Mouse (Mus musculus) heart, embryonic 11.5 days (tissue): ENCODE results near the gene Rhbdl2. TPM values are rescaled to one million over a fixed set of nuclear protein-coding genes. Genes with fewer than 3 reads are reported as not detected.

Experiments
- ATAC-seq: fragments of 200-750 bp; cut with Nextera tagmentation; replicated peaks from 2 replicates; pipeline ENCODE4 v1.8.0; 2017; ENCODE audit warnings: moderate library complexity; ENCODE audit not compliant: insufficient number of reproducible peaks, low FRiP score, low TSS enrichment
- H3K27ac ChIP-seq: fragments of 300-500 bp; sonication (generic); 2 replicates; pipeline ENCODE4 v1.5.1; 2014; ENCODE audit warnings: mild to moderate bottlenecking, low read depth, low read length
- H3K27me3 ChIP-seq: fragments of 300-500 bp; sonication (generic); 2 replicates; pipeline ENCODE4 v1.6.1; 2014; ENCODE audit warnings: mild to moderate bottlenecking, low read length, mixed read lengths; ENCODE audit not compliant: control insufficient read depth, insufficient read depth
- H3K36me3 ChIP-seq: fragments of 300-500 bp; sonication (generic); 2 replicates; pipeline ENCODE4 v1.6.1; 2014; ENCODE audit warnings: mild to moderate bottlenecking, low read length, moderate library complexity, mixed read lengths; ENCODE audit not compliant: control insufficient read depth, insufficient read depth
- H3K4me1 ChIP-seq: fragments of 300-500 bp; sonication (generic); 2 replicates; pipeline ENCODE4 v1.6.1; 2014; ENCODE audit warnings: low read length; ENCODE audit not compliant: control insufficient read depth, insufficient read depth
- H3K4me2 ChIP-seq: fragments of 300-500 bp; sonication (generic); 2 replicates; pipeline ENCODE4 v1.6.1; 2014; ENCODE audit warnings: mild to moderate bottlenecking, moderate library complexity
- H3K4me3 ChIP-seq: fragments of 300-500 bp; sonication (generic); 2 replicates; pipeline ENCODE4 v1.5.1; 2014; ENCODE audit warnings: low read depth, low read length
- H3K9ac ChIP-seq: fragments of 300-500 bp; sonication (generic); 2 replicates; pipeline ENCODE4 v1.6.1; 2014; ENCODE audit warnings: mild to moderate bottlenecking, low read depth, low read length, moderate library complexity
- H3K9me3 ChIP-seq: fragments of 300-500 bp; sonication (generic); replicated peaks from 2 replicates; pipeline ENCODE4 v1.6.1; 2016; ENCODE audit warnings: low read length; ENCODE audit not compliant: control insufficient read depth
- WGBS: fragments of 180-500 bp; shearing (Covaris S2); extraction: QIAGEN DNeasy Blood & Tissue Kit; methylation state at CpG from one replicate; pipeline ENCODE4 v1.1.7; 2014; ENCODE audit not compliant: insufficient replicate concordance; 5-methylcytosine and 5-hydroxymethylcytosine counted together
- polyA plus RNA-seq: library from polyadenylated mRNA; unstranded; fragments of >200 nt; fragmentation: Nextera tagmentation; extraction: Ambion mirVana; gene quantifications from 2 replicates; pipeline ENCODE4 v1.2.1, GENCODE M21; 2014

The Rhbdl2 gene
- polyA plus RNA-seq, 1 experiment from 2014 or later: 2.1 TPM

- no peak overlapping the region for H3K9ac ChIP-seq
- WGBS: 82% methylated on average over 7 of the region's 7 CpGs
- no peak overlapping the region for H3K4me3 ChIP-seq
- H3K9me3 ChIP-seq: no peaks in the 10 kb centered on the region
- no peaks in the 10 kb centered on the region for H3K4me1 ChIP-seq
- H3K36me3 ChIP-seq: no peaks in the 10 kb centered on the region
- no peak overlapping the region for H3K27ac ChIP-seq
- no peak for ATAC-seq
- H3K27me3 ChIP-seq: no peaks in the 10 kb centered on the region
- H3K4me2 ChIP-seq: no peak overlapping the region
These were observed 70.4 kb downstream of the Rhbdl2 start for GRCm38 (mm10) chr4:123858090-123858489.

DNA sequence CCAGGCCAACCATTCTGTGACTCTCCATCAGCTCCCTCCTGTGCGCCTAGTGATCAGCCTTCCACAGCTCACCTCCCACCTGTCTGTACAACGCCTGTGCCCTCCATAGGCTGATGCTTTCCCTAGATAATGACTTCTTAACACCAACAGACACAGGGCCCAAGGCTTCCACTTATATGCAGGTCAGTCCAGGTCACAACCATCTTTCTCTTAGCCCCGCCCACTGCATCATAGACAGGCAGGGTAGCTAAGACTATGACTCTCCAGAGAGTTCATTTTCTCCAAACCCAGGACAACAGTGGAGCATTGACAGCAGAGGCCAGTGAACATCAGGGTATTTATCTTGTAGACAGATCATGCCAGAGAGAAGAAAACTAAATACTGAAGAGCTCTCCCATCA is 71.7 kb downstream of the Rhbdl2 start, which contains the start of gene 4933427I04Rik:
TSS of gene 4933427I04Rik (plus strand) at position 301 of the 400 bp plus-strand sequence.
- H3K4me1 ChIP-seq: no peaks in the 10 kb centered on the region
- H3K27ac ChIP-seq: no peak within 1 kb of the TSS
- WGBS: 80% methylated on average over 3 of the region's 3 CpGs
- no peaks in the 10 kb centered on the region for H3K36me3 ChIP-seq
- H3K27me3 ChIP-seq: no peaks in the 10 kb centered on the region
- no peak within 1 kb of the TSS for H3K4me3 ChIP-seq
- no peak within 1 kb of the TSS for H3K4me2 ChIP-seq
- ATAC-seq: no peak
- H3K9ac ChIP-seq: no peak within 1 kb of the TSS
- H3K9me3 ChIP-seq: no peaks in the 10 kb centered on the region

DNA sequence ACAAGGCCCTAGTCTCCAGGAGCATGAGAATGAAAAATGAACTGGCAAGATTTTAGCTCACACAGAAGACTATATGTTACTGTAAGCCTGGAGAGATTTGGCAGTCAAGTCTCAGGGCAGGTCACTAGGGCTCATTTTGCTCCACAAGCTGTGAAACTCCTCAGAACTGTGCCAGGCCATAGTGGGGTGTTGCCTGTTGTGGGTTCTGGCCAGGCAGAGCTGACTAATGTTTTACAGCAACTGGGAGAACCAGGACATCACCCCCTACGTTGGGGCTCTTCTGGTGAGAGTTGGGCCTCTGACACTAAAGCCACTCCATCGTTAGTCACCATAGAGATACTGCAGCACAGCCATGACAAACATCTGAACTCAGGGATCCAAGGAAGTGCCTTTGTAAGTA is 72.1 kb downstream of the Rhbdl2 start:
- Histone ChIP-seq H3K4me2 (no peak overlapping the region), H3K36me3 (no peaks in the 10 kb centered on the region), H3K9me3 (no peaks in the 10 kb centered on the region), H3K27me3 (no peaks in the 10 kb centered on the region), H3K9ac (no peak overlapping the region), H3K4me1 (no peaks in the 10 kb centered on the region), H3K27ac (no peak overlapping the region), H3K4me3 (no peak overlapping the region)
- ATAC-seq: no peak
- 42% methylated on average over 2 of the region's 2 CpGs for WGBS

- 81% methylated on average over 5 of the region's 5 CpGs for WGBS
- Histone ChIP-seq H3K9me3 (no peaks in the 10 kb centered on the region), H3K4me1 (no peaks in the 10 kb centered on the region), H3K27me3 (no peaks in the 10 kb centered on the region), H3K27ac (no peak overlapping the region), H3K9ac (no peak overlapping the region), H3K4me3 (no peak overlapping the region), H3K36me3 (no peaks in the 10 kb centered on the region), H3K4me2 (no peak overlapping the region)
- ATAC-seq: no peak
These were observed 72.9 kb downstream of the Rhbdl2 start for GRCm38 (mm10) chr4:123860621-123861020.

Other genes with a start within 250 kb of the Rhbdl2 start
- 68.5 and 108 TPM in 2 replicates for gene Macf1, start 103.5 kb upstream of the Rhbdl2 start, polyA plus RNA-seq
- gene Ndufs5, start 69.7 kb upstream of the Rhbdl2 start, polyA plus RNA-seq: 490 and 495 TPM in 2 replicates
- gene Akirin1, start 37.5 kb upstream of the Rhbdl2 start, polyA plus RNA-seq: 65.8 and 66.8 TPM in 2 replicates
- not detected in 2 replicates for gene 4933427I04Rik, start 71.8 kb downstream of the Rhbdl2 start, polyA plus RNA-seq
- gene Mycbp, start 117.0 kb downstream of the Rhbdl2 start, polyA plus RNA-seq: 67.3 and 72.3 TPM in 2 replicates
- 37.5 and 39.0 TPM in 2 replicates for gene Rragc, start 129.6 kb downstream of the Rhbdl2 start, polyA plus RNA-seq
- not detected in 2 replicates for gene 4930535I16Rik, start 130.1 kb downstream of the Rhbdl2 start, polyA plus RNA-seq